Mouse (Mus musculus) stomach, embryonic 15.5 days (tissue): ENCODE measurements around the gene Ufc1. TPM values are rescaled to one million over a fixed set of nuclear protein-coding genes. Genes with fewer than 3 reads are reported as not detected.
"Not testable (repeated sequence)": the region's sequence is repeated elsewhere in the genome, so short reads cannot be mapped to it uniquely, and the experiment has no call there.

Experiments
- ATAC-seq: fragments of 200-750 bp; cut with Nextera tagmentation; 2 replicates; pipeline ENCODE4 v1.8.0; 2017; ENCODE audit warnings: low read depth, moderate number of reproducible peaks, moderate TSS enrichment; ENCODE audit not compliant: insufficient read depth, low FRiP score
- H3K27ac ChIP-seq: fragments of 300-500 bp; sonication (generic); 2 replicates; pipeline ENCODE4 v1.5.1; 2015; ENCODE audit warnings: mild to moderate bottlenecking, inconsistent platforms
- H3K27me3 ChIP-seq: fragments of 300-500 bp; sonication (generic); replicated peaks from 2 replicates; pipeline ENCODE4 v1.6.1; 2015; ENCODE audit warnings: inconsistent platforms
- H3K36me3 ChIP-seq: fragments of 300-500 bp; sonication (generic); 2 replicates; pipeline ENCODE4 v1.6.1; 2015; ENCODE audit warnings: inconsistent platforms
- H3K4me1 ChIP-seq: fragments of 300-500 bp; sonication (generic); 2 replicates; pipeline ENCODE4 v1.6.1; 2015; ENCODE audit warnings: inconsistent platforms
- H3K4me2 ChIP-seq: fragments of 300-500 bp; sonication (generic); 2 replicates; pipeline ENCODE4 v1.6.1; 2015; ENCODE audit warnings: mild to moderate bottlenecking, inconsistent platforms
- H3K4me3 ChIP-seq: fragments of 300-500 bp; sonication (generic); replicated peaks from 2 replicates; pipeline ENCODE4 v1.5.1; 2015; ENCODE audit warnings: inconsistent platforms
- H3K9ac ChIP-seq: fragments of 300-500 bp; sonication (generic); 2 replicates; pipeline ENCODE4 v1.6.1; 2015; ENCODE audit warnings: inconsistent platforms
- H3K9me3 ChIP-seq: fragments of 300-500 bp; sonication (generic); 2 replicates; pipeline ENCODE4 v1.6.1; 2016; ENCODE audit warnings: inconsistent platforms
- WGBS: fragments of 180-500 bp; shearing (Covaris S2); methylation state at CpG from one replicate; pipeline ENCODE4 v1.1.7; 2015; 5-methylcytosine and 5-hydroxymethylcytosine counted together
- polyA plus RNA-seq: library from polyadenylated mRNA; unstranded; fragments of >200 nt; fragmentation: Nextera tagmentation; extraction: Ambion mirVana; gene quantifications from 2 replicates; pipeline ENCODE4 v1.2.1, GENCODE M21; 2015

Ufc1 gene
- 94.9 and 115 TPM in 2 replicates for polyA plus RNA-seq

- Histone ChIP-seq H3K9ac (peak within 1 kb of the TSS; percentile 84), H3K27ac (peak within 1 kb of the TSS; percentile 98), H3K9me3 (no peaks in the 10 kb centered on the region), H3K27me3 (no peaks in the 10 kb centered on the region), H3K4me3 (peak within 1 kb of the TSS; percentile 81), H3K4me1 (peaks cover 9% of the 10 kb centered on the region), H3K36me3 (peaks cover 3% of the 10 kb centered on the region; the same call in 1 of the 2 replicates), H3K4me2 (peak within 1 kb of the TSS; percentile 72)
- ATAC-seq = peak; percentile 70
- WGBS = under 1% methylated on average over 42 of the region's 42 CpGs
Measured at GRCm38 (mm10) chr1:171294298-171295062, at the start of gene Ufc1. Gene Ufc1, minus strand, starts transcription at chr1:171295024.

DNA sequence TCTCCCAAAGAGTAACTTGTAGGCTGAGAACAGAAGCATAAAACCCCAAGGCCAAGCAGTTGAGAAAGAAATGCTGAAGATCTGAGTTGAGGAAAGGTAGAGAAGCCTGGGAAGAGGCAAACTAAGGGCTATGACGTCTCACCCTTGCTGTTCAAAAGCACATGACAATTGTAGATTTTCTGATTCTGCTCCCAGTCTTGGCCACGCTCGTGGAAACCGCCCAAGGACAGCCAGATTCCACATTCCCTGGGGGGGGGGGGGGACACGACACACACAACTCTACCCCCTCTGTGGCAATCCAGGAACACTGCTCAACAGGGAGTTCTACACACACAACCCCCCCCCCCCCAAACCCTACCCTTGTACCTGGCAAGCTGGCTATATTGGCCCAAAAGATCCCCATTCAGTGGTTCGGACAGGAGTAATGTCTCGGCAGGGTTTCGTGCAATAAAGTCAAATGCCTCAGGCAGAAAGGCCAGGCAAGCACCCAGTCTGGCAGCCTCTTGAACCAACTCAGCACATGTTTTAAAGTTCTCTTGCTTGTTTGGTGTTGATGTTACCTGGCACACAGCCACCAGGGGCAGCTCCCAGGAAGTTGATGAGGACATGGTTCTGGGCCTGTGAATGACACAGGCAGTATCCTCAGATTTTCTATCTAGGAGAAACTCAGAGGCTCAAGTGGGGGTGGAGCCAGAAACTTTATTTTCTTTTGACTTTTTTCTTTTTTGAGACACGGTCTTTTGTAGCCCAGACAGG, 49.3 kb upstream of the Ufc1 start:
- H3K4me1 ChIP-seq = peaks cover 13% of the 10 kb centered on the region; the same call in 1 of the 2 replicates
- H3K4me3 ChIP-seq = no peak overlapping the region
- H3K4me2 ChIP-seq = peak overlapping the region; percentile 76
- no peak for ATAC-seq
- H3K36me3 ChIP-seq = peaks cover 31% of the 10 kb centered on the region
- H3K27me3 ChIP-seq = no peaks in the 10 kb centered on the region
- no peak overlapping the region for H3K9ac ChIP-seq
- H3K27ac ChIP-seq = no peak overlapping the region
- no peaks in the 10 kb centered on the region for H3K9me3 ChIP-seq
- WGBS = 87% methylated on average over 9 of the region's 9 CpGs

- ATAC-seq = 0 out of 2 replicates have a peak, but pooled peaks have one; percentile 18
- H3K9ac ChIP-seq = no peak overlapping the region
- H3K4me2 ChIP-seq = no peak overlapping the region
- H3K4me3 ChIP-seq = no peak overlapping the region
- 85% methylated on average over 16 of the region's 16 CpGs for WGBS
- peaks cover 43% of the 10 kb centered on the region for H3K36me3 ChIP-seq
- H3K27ac ChIP-seq = no peak overlapping the region
- H3K4me1 ChIP-seq = peaks cover 13% of the 10 kb centered on the region; the same call in 1 of the 2 replicates
- H3K9me3 ChIP-seq = no peaks in the 10 kb centered on the region
- H3K27me3 ChIP-seq = no peaks in the 10 kb centered on the region
Measured at GRCm38 (mm10) chr1:171342262-171343207, 47.7 kb upstream of the Ufc1 start.

GRCm38 (mm10) chr1:171330216-171330560, 35.4 kb upstream of the Ufc1 start:
- peak overlapping the region; percentile 78 for H3K4me2 ChIP-seq
- peaks cover 15% of the 10 kb centered on the region for H3K4me1 ChIP-seq
- no peaks in the 10 kb centered on the region for H3K9me3 ChIP-seq
- H3K27me3 ChIP-seq = no peaks in the 10 kb centered on the region
- H3K27ac ChIP-seq = peak overlapping the region; percentile 99
- H3K36me3 ChIP-seq = no peaks in the 10 kb centered on the region
- ATAC-seq = no peak
- WGBS = 0% methylated on average over 4 of the region's 4 CpGs
- peak overlapping the region; percentile 88 for H3K9ac ChIP-seq
- H3K4me3 ChIP-seq = peak overlapping the region; percentile 86

- Histone ChIP-seq H3K36me3 (no peaks in the 10 kb centered on the region), H3K4me1 (peaks cover 15% of the 10 kb centered on the region), H3K4me3 (peak overlapping the region; percentile 86), H3K9ac (peak overlapping the region; percentile 88), H3K27ac (peak overlapping the region; percentile 99), H3K27me3 (no peaks in the 10 kb centered on the region), H3K9me3 (no peaks in the 10 kb centered on the region), H3K4me2 (peak overlapping the region; percentile 78)
- peak; percentile 84 for ATAC-seq
- WGBS = under 1% methylated on average over 58 of the region's 61 CpGs
Measured at GRCm38 (mm10) chr1:171329433-171330215, 34.8 kb upstream of the Ufc1 start.

DNA sequence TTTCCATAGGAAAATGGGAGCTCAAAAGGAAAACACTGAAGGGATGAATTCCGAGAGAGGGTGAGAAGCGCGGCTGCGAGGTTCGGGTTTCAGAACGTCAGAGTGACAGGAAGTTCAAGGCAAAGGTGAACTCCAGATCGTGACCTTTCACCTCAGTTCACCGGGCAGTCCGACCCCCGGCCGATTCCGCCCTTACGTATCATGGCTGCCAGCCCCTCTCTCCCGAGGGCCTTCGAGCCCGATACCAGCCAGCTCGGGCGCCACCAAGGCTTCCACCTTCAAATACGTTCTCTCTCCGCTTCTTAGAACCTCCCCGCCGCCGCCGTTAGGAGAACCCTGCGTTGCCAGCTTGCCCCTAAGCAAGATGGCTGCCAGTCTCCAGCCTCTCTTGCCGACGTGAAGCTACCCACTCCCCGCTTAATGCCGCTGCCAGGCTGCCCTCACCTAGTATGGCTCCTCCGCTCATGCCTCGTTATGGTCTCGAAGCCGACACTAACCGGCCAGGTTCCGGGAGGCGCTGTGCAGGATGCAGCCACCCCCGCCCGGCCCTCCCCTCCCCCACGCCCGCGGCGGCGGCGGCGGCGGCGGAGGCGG, 34.1 kb upstream of the Ufc1 start, which contains the start of gene Dedd:
Dedd (plus strand) TSS at position 307 of the 594 bp plus-strand sequence.
- Histone ChIP-seq H3K4me2 (peak within 1 kb of the TSS; percentile 78), H3K4me3 (peak within 1 kb of the TSS; percentile 86), H3K9ac (peak within 1 kb of the TSS; percentile 88), H3K27ac (peak within 1 kb of the TSS; percentile 99), H3K4me1 (peaks cover 15% of the 10 kb centered on the region), H3K36me3 (no peaks in the 10 kb centered on the region), H3K27me3 (no peaks in the 10 kb centered on the region), H3K9me3 (no peaks in the 10 kb centered on the region)
- ATAC-seq = peak; percentile 92
- WGBS = under 1% methylated on average over 48 of the region's 48 CpGs

GRCm38 (mm10) chr1:171328244-171328643, 33.4 kb upstream of the Ufc1 start:
- Histone ChIP-seq H3K36me3 (no peaks in the 10 kb centered on the region), H3K27ac (peak overlapping the region; percentile 99), H3K4me1 (peaks cover 15% of the 10 kb centered on the region), H3K4me2 (peak overlapping the region; percentile 78), H3K9me3 (no peaks in the 10 kb centered on the region), H3K4me3 (peak overlapping the region; percentile 86), H3K27me3 (no peaks in the 10 kb centered on the region), H3K9ac (peak overlapping the region; percentile 88; the same call in 1 of the 2 replicates)
- 19% methylated on average over 9 of the region's 9 CpGs for WGBS
- no peak for ATAC-seq

DNA sequence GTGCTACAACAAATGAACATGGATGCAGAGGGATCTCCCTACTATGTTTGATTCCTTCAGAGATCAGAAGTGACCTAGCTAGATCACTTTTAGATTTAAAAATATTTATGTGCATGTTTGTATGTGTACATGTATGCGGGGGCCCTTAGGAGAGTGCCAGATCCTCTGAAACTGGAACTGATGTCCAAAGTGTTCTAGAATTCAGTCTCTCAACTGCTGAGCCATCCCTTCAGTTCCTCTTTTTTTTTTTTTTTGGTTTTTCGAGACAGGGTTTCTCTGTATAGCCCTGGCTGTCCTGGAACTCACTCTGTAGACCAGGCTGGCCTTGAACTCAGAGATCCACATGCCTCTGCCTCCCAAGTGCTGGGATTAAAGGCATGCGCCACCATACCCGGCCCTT, 31.8 kb upstream of the Ufc1 start:
- peaks cover 15% of the 10 kb centered on the region for H3K4me1 ChIP-seq
- H3K9me3 ChIP-seq, H3K4me3 ChIP-seq, H3K9ac ChIP-seq, ATAC-seq, H3K36me3 ChIP-seq, H3K27ac ChIP-seq, H3K27me3 ChIP-seq, H3K4me2 ChIP-seq: not testable (repeated sequence)
- 87% methylated on average over 4 of the region's 4 CpGs for WGBS

GRCm38 (mm10) chr1:171325571-171325970, 30.7 kb upstream of the Ufc1 start:
- Histone ChIP-seq H3K27ac (no peak overlapping the region), H3K4me3 (no peak overlapping the region), H3K9ac (no peak overlapping the region), H3K4me1 (peaks cover 9% of the 10 kb centered on the region), H3K9me3 (no peaks in the 10 kb centered on the region), H3K4me2 (no peak overlapping the region), H3K27me3 (no peaks in the 10 kb centered on the region), H3K36me3 (no peaks in the 10 kb centered on the region)
- WGBS = 84% methylated on average over 2 of the region's 2 CpGs
- ATAC-seq = no peak

DNA sequence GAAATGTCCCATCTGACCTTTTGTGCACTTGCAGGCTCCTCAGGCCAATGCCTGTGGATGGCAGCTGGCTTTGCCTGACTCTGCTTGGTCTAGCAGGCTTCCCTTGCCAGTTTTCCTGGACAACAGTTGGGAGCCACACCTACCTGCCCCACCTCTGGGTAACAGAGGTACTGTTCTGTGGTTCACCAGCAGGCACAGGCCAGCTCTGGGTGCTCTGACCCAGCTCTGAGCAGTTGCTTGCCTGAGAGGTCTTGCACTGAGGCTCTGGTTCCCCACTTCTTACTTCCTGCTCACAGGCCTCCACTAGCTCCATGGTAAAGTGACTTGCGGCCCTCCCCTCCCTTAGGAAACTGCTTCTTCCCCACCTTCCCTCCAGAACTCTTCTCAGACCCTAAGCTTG, 27.2 kb upstream of the Ufc1 start:
- Histone ChIP-seq H3K36me3 (no peaks in the 10 kb centered on the region), H3K27ac (no peak overlapping the region), H3K9ac (no peak overlapping the region), H3K27me3 (no peaks in the 10 kb centered on the region), H3K4me1 (no peaks in the 10 kb centered on the region), H3K4me2 (no peak overlapping the region), H3K9me3 (no peaks in the 10 kb centered on the region), H3K4me3 (no peak overlapping the region)
- peak; percentile 75; the same call in 1 of the 2 replicates for ATAC-seq
- WGBS = 74% methylated on average over 1 of the region's 1 CpGs
